In the genomic region with DNA sequence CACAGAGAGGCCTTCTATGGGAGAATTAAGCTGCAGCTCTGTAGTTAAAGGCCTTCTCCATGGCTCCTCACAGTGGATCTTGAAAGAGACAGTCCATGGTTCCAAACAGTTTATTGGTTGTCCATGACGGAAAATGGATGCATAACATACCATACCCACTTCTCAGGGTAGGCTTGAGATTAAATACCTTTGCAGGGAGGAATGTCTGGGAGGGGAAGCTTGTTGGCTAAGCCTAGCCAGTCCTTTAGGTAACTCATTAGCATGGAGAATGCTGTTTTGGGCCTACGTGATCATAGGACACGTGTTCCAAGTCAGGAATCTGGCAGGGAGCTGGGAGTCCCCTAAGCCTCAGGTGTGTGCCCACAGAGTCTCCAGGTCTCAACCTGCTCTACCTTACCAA, we compare ENCODE assay signal across 20 mouse cellular contexts. TPM values are rescaled to one million over a fixed set of nuclear protein-coding genes. Genes with fewer than 3 reads are reported as not detected.
"Had no signal": no experiment of that assay in that cellular context is flagged by ENCODE, and none has a peak within 500 bp of the region (broad histone marks: within the 10 kb centered on the region; RNA-seq: fewer than 3 reads in every experiment).

No protein-coding gene starts in this region.

- H3K4me1 ChIP-seq: neural tube, embryonic 13.5 days; neural tube, embryonic 15.5 days; stomach, embryonic 15.5 days had no signal

- H3K4me2 ChIP-seq: neural tube, embryonic 13.5 days; neural tube, embryonic 15.5 days; stomach, embryonic 15.5 days had no signal

- DNase-seq: retina, postnatal 1 day; right cerebral cortex, adult 18-20 months; right cerebral cortex, postnatal 14 days; right cerebral cortex, postnatal 25 days; right cerebral cortex, postnatal 4 days; spleen, adult 18-20 months; thymus, adult 18-20 months; thymus, adult 2 months; thymus, postnatal 14 days; thymus, postnatal 25 days; thymus, postnatal 36 days; thymus, postnatal 4 days had no signal

- H3K9me3 ChIP-seq: neural tube, embryonic 13.5 days; neural tube, embryonic 15.5 days; stomach, embryonic 15.5 days had no signal

- H3K27ac ChIP-seq: neural tube, embryonic 13.5 days; neural tube, embryonic 15.5 days; stomach, embryonic 15.5 days; stomach, postnatal 0 days had no signal

- H3K36me3 ChIP-seq: neural tube, embryonic 13.5 days; neural tube, embryonic 15.5 days; stomach, embryonic 15.5 days had no signal

- H3K9ac ChIP-seq: neural tube, embryonic 13.5 days; neural tube, embryonic 15.5 days; stomach, embryonic 15.5 days had no signal

- H3K4me3 ChIP-seq: neural tube, embryonic 13.5 days; neural tube, embryonic 15.5 days; stomach, embryonic 15.5 days had no signal

RNA-seq across cellular contexts. Expression of gene Morn5, which starts 57.0 kb away (rescaled TPM):
- total RNA-seq: neutrophil, adult 5-6 weeks had no signal
- polyA plus RNA-seq: small intestine, adult 2 months; spleen, adult 2 months; stomach, embryonic 14.5 days; stomach, postnatal 0 days had no signal
